Mouse (Mus musculus): ENCODE results near the gene Trim54.

DNA sequence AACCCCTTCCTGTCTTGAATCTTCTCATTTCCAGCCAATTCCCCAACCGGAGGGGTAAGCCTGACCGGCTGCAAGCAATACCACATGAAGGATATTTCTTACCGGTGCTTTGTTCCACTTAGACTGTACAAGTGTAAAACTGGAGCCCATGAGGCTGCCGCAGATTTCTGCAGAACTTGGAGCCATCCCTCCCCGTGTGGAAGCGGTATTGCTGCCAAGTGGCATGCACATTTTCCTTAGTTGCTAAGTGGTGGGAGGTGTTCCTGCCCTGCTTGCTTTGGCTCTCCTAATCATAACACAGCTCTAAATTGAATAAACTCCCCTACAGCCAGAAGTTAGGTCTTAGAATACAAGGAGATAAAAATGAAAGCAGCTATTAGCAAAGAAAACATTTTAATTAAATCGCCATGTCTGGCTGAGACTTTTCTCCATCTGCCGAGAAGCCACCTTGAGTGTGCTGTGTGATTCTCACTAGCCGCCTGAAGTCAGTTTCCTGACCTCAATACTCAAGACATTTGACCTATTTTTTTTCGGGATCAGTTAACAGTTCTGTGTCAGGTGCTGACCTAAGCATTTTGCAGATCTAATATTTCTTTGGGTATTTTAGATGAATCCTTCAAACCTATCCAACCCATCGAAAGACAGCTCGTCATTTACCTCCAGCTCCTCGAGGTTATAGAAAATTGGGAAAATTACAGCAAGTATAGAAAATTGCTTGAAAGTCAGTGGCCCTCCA is 36.3 kb upstream of the Trim54 start:
- TF ChIP-seq CTCF (IDR thresholded peaks at IDR 0.05; ENCODE audit: low read depth), result no peak
- no peak for TF ChIP-seq EP300 (IDR thresholded peaks at IDR 0.05; ENCODE audit: low read depth)

Measured in liver, postnatal 0 days (tissue).